Mouse (Mus musculus): ENCODE results near the gene Slc30a3.

GRCm38 (mm10) chr5:31073176-31073575 is 34.9 kb downstream of the Slc30a3 start:
- TF ChIP-seq CTCF (IDR thresholded peaks at IDR 0.05; ENCODE audit: low read depth, low read length), result no peak
- TF ChIP-seq TAL1 (conservative IDR thresholded peaks at IDR 0.05; ENCODE audit: low read depth, low read length), result no peak
- no peak for TF ChIP-seq POLR2AphosphoS5 (IDR thresholded peaks at IDR 0.05; ENCODE audit: insufficient replicate concordance, low read depth, low read length)
